Mouse (Mus musculus) ES-Bruce4 (cell line): ENCODE data around the gene Pknox2.

Experiments used
- CTCF ChIP-seq: IDR thresholded peaks from one replicate; pipeline ENCODE4 v1.8.1; 2011; ENCODE audit warnings: low read depth, low read length
- EP300 ChIP-seq: IDR thresholded peaks from 2 replicates; pipeline ENCODE4 v1.6.1; 2011; ENCODE audit warnings: low read depth, low read length; ENCODE audit not compliant: insufficient read depth
- POLR2A ChIP-seq: IDR thresholded peaks from one replicate; pipeline ENCODE4 v1.8.1; 2011; ENCODE audit warnings: low read length; ENCODE audit not compliant: insufficient read depth

- TF ChIP-seq CTCF (no peak), EP300 (no peak), POLR2A (no peak)
Measured at GRCm38 (mm10) chr9:37076386-37077062, 70.7 kb downstream of the Pknox2 start.
